Mouse (Mus musculus) thymus, adult 18-20 months (tissue): ENCODE measurements at regions not wholly inside any gene's neighbourhood (a gene's known extent, or its start where the extent isn't known, plus 50 kb on each side); places are given as distances from the start of the nearest gene placed in this dataset.

Experiments used
- DNase-seq, 2 experiments: peaks; one replicate each; pipeline ENCODE4 v3.0.0; 2022; ENCODE audit warnings: mixed read lengths in 2 of 2

DNA sequence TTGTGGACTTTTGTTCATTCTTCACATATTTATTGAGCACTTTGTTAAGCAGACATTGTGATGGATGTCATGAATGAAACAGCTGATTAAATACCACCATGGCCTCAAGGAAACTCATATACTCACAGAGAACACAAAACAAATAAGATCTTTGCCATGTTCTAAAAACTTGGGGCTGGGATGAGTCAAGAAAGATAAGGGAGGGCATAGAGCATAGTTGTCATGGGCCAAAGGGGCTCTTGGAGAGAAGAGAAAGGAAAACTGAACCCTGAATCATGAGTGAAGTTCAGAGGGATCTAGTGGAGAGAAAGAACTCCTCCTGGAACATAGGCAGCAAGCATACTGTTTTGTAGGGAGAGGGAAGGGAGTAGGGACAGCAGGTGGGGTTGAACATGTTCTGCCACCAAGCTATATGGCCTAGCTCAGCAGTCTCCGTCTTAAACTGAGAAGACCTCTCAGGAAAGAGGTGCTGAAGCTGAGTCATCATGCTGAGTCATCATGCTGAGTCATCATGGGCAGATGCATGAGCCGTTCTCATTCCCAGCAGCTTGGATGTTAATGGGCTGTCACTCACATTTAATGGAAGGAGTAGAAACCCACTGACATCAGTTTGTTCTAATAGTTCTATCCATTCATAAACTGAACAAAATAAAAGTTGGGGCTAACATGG lies 69.6 kb downstream of the Cetn3 start:
- no peak for DNase-seq

DNA sequence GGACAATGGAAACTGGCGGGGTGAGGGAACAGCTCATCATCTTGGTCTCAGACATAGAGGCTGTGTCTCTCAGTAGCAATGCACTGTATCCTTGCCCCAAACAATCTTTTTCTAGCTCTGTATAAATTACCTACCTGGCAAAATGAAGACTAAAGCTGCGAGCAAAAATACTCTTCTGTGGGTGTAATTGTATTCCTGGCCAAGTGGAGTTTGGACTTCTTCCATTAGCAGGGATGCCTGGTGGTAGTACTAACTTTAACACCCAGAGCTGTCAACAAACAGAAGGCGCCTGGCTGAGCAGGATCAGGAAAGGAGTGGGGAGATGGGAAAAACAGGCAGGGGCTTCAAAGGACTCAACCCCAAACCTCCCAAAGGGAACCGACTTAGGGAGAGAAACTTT lies 73.2 kb downstream of the Cetn3 start:
- DNase-seq = no peak

DNA sequence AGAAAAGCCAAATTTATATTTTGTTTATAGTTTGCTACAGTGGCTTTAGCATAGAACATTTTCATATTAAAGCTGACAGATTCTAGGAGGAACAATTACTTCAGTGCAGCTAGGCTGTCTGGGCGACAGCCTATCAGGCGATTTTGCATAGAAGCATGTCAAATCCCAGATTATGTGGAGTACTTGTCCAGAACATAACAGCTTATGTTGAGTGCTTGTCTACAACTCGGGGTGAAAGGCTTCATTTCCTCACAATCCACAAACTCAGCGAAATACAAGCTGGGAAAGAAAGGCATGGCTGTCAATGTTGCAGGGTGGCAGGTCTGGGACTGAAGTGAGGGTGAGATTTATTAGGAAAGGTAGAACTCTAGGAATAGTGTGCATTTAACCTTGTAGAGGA lies 77.8 kb downstream of the Cetn3 start:
- no peak for DNase-seq

DNA sequence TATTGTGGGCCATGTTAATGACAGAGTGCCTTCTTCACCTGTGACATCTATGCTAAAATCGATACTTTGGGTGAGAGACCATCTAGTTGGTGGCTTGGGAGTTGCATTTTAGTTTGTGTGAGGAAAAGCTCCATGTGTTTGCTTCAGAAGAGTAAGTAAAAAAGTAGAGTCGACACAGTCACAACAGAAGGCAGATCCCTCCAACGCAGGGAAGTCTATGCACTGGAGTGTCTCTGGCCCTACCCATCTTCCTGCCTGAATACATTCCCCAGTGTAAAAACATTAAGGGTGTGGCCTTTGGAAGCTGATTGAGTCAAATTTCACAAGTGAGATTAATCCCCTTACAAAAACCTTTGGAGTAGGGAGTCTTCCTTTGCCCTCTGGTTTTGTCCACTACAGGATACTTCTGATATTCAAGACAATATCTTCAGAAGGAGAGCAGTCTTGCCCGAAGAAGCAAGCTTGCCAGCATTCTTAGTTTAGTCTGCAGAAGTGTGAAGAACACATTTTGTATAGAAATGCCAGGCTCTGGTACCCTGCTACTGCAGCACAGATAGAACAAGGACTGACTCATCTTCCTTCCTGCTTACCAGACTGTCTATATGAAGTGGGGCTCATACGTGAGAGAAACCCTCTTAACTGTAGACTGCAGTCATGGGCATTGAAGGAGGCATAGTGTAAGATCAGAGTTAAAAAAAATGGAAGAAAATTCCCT lies 79.2 kb downstream of the Cetn3 start:
- no peak for DNase-seq

DNA sequence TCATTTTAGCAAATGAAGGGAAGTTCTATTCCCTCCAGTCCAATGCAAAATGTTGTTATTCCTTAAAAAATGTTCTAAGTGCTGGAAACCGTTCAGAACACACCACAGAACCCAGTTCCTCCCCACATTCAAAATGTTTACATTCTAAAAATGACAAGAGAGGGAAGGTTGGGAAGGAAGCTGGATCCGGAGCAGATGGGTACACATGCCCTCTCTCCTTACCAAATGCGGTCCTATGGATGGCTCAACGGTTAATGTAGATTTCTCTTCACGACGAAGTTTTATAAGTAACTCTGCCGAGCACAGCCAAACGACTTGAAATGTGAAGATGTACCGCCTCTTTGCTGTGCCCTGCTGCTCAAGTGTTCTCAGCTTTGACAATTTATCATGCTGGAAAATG lies 88.3 kb downstream of the Cetn3 start:
- no peak for DNase-seq

DNA sequence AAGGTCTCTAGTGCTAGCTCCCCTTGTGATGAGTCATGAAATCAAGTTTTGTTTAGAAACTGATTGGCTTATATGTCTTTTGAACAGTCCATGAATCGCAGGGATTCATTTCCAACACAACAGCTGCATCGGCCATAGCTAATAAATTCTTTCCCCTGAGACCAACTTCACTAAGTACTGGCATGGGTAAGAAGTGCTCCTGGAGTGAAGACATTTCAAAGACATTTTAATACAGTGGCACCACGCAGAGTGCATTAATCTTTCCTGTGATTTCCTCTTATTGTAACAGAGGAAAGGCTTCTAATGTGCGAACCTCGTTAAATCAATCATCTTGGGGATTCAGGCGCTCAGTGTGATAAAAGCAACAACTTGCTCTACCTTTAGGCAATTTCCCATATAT lies 103.0 kb downstream of the Cetn3 start:
- no peak for DNase-seq

DNA sequence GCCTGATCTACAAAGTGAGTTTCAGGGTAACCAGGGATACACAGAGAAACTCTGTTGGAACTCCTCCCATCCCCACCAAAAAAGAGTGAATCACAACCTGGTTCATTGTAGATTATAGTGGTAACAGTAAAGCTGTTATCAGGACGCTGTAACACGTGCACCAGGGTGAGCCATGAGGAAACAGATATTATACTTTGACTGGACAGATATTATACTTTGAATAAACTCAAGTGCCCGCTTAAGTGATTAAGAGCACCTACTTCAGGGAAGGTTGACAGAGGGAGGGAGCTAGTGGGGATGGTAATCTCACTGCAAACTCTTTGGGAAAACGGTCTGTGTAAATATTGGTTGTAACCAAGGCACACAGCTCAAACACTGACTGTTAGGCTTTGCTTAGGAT lies 147.4 kb downstream of the Cetn3 start:
- no peak for DNase-seq

DNA sequence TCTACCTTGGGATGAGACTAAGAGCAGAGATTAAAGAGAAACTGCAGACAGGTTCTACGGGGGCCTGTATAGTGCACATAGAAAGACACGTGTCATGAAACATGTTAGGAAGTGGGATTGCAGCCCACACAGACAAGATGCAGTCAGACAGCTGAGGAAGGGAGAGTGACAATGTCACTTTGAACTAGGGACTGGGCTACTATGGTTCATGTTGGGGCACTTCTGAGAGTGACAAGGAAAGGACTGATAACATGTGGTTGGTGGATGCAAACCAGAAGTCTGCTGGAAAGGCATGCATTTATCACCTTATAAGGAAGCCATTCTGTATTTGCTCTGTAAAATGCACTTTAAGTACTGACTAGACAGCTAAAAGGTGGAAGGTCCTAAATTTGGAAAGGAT lies 148.3 kb downstream of the Cetn3 start:
- no peak for DNase-seq

DNA sequence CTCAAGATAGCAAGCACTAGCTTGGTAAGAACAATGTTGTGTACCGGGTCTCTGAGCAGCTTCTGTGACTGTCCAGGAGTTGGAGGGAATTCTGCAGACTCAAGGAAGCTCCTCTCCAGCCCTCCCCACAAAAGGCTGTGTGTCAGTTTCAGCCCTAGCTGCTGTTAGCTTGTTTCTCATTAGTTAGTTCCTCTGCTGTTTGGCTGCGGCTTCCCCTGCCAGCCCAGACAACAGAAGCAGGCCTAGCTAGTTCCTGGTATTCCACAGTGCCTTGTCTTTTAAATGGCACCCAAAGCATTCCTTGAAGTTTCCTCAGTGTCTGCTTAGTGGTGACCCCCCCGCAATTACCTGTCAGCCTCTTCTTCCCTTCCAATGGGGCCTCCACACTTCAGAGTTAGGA lies 154.2 kb downstream of the Cetn3 start:
- no peak for DNase-seq

DNA sequence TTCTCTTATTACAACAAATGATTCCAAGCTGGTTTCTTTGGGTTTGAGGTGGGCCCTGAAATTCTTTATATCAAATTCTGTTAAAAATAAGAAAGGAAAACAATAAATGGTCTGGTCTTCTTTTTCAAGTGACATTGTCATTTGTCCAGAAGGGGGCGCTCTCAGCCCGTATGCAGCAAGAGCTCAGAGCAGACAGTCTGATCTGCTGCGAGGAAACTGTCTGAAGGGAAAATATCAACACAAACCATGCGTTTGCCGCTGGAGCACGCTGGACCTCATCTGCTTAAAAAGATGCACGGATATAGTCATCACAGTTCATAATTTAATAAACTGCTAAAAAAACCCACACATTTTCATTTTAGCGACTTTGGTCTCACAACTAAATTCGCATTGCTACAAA lies 161.2 kb downstream of the Cetn3 start:
- peak in 1 of 2 experiments; percentile 4 for DNase-seq

DNA sequence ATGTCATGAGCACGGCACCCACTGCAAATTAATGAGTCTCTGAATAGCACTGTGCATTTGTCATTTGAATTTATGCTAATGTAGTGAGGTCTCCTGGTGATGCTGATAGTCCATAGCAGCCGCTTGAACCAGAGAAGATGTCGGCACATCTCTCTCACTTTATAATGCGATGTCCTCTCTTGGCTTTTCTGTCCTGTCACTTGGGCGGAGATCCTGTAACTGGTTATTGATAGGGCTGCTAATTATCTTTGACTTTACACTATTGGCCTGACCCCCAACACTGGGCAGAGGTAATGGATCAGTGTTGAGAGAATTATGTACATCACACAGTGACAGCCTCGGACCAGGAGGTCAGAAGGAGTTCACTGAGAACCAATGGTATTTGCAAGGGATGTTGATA lies 161.6 kb downstream of the Cetn3 start:
- no peak for DNase-seq

DNA sequence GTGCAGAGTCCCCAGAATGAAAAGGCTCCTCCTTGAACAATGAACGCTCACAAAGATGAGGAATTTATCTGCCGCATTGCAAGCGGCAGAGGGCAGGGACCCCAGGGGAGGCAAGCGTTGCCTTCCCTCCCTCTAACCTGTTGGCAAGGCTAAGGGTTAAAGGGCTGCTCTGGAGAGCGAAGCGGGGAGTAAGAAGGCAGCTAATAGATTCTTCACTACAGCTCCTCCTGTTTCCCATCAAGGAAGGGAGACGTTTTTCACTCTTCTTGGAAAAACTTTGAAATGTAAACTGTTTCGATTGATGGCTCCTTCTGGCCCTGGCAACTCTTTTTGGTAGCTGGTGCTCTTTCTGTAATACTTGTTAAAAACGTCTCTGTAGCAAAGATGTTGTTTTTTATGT lies 162.9 kb downstream of the Cetn3 start:
- no peak for DNase-seq

DNA sequence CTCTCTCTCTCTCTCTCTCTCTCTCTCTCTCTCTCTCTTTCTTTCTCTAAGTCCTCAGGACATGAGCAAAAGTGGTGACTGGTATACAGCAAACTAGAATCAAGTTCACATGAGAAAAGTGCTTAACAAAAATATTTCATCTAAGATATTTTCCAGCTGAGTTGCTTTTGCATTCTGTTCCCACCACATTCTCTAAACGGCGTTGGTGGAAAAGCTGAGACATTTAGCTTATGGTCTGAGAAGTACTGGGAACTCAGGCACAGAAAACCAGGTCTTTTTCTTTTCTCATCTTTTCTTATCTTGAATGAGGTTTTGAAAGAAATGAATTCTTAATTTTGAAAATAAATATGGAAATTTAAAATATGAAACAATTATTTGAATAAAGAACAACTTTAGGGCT lies 182.6 kb downstream of the Cetn3 start:
- DNase-seq = no peak

DNA sequence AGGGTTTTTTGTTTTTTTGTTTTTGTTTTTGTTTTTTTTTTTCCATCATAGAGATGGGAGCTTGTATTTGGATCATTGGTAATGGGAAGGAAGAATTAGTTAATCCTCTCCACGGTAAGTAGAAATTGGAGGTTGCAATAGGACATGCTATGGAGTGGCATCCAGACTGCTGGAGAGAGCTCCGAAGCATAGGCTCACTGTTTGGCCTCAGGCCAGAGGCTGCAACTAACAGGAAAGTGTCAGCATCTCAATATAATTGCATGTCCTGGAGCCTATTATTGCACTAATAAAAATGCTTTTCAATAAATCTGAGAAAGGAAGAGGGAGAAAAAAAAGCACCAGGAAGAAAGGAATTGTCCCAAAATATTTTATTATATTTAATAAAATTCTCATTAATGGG lies 193.0 kb downstream of the Cetn3 start:
- no peak for DNase-seq

DNA sequence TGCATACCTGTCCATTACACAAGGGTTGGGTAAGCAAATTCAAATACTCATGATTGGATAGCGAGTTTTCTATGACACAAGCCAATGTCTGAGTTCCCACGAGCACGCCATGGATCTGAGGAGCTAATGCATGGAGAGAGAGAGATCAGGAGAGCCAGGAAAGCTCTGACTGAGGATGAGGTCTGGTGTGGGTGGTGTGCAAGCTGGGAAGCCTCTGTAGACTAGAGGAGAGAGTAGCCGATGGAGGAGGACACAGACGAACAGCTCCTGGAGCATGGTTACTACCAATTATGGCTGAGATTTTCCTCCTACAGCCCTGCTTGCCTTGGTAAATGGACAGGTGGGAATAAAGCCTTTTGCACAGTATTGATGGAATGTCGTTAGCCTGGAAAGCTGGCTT lies 195.1 kb downstream of the Cetn3 start:
- DNase-seq = no peak

DNA sequence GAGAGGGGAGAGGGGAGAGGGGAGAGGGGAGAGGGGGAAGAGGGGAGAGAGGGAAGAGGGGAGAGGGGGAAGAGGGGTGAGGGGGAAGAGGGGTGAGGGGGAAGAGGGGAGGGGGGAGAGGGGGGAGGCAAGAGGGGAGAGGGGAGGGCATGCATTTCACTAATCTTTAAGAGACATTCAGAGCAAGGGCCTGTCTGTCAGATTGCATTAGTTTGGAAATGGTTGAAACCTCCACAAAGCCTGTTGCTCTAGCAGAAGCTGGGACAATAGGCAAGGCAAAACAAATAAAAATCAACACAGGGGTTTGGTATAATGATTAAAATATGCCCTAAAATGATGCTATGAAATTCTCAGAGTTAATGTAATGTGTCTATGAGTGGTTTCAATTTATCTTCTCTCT lies 196.4 kb downstream of the Cetn3 start:
- no peak for DNase-seq

DNA sequence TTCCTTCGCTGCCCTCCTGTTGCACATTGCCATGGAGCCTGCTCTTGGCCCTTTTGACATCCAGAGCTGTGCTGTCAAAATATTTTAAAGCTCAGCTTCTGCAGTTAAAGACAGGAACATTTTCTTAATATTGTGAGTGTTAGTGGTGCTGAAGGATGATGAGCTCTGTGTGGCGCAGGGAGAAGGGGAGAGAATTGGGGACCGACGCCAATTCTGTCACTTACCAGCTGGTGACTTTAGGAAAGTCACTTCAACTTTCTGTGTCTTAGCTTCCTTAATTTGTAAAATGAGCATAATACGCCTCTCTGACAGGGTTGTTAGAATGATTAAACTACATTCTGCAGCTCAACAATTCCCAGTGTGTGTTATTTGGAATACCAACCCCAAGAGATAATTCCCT lies 197.2 kb downstream of the Cetn3 start:
- no peak for DNase-seq

DNA sequence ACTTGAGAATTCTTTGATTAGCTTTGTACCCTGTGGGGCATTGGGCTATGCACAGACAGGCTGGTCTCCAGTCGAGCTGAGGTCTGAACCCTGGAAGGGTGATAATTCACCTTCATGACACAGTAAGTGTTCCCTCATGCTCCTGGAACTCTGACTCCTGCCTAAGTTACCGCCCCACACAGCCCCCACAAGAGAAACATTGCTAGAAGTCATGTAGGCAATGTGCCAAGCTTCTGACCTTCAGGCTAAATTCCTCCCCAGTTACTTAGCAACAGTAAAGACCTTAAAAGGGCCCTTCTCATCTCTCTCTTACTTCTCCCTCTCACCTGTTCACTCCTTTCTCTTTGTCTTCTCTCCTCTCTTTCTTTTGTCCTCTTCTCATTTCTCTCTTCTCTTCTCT lies 199.6 kb downstream of the Cetn3 start:
- no peak for DNase-seq

DNA sequence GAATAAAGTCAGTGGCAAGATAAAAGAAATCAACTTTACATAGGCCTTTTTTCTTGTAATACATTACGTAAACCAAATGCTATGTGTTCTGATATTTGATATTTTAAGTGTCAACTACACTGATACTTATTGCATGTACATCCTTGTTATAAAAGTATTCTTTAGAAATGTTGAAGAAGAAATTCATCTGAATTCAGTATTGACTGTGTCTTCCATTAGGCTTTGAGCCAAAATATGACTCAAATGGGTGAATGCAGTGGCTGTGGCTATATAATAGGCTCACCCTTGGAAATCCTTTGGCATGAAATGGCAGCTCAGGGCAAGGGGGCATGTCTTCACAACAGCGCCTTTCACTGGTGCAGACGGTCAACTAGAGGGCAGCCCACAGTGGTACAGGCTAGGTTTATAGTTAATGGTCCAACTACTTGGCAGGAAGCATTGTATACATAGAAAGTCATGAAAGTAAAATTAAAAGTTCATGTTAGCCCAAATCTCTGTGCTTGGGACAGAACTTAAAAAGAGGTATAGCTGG lies 217.9 kb downstream of the Cetn3 start:
- DNase-seq = no peak

DNA sequence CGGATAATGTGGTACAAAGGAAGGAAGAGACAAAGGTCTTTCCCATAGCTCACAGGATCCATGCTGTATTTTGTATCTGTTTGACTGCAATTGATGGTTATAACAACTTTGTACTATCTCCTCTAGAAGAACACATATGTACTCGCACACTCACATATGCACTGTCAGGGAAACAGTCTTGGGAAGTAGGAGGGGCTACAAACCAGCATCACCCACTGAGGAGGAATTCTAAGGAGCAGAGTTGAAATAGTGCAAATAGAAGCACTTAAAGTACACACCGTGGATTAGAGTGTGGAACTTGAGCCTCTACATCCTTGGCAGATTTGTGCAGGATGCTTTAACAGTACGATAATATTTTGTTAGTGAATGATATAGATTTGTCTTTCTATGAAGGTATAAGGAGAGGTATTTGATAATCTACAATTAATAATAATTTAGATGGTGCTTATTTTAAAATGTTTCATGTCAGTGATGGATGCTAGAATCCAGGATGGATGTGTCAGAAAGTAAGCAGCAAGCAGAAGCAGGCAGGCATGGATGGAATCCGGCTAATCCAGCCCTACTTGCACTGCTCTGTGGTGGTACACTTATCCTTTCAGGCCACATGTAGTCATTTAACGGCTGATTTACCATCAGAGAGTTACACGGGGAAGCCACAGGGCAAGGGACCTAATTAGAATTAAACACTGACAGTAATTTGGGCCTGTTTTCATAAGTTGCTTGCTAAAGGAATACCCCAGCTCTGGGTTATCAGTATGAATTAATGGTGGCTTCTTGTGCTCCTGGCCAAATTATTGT lies 223.3 kb downstream of the Cetn3 start:
- no peak for DNase-seq

DNA sequence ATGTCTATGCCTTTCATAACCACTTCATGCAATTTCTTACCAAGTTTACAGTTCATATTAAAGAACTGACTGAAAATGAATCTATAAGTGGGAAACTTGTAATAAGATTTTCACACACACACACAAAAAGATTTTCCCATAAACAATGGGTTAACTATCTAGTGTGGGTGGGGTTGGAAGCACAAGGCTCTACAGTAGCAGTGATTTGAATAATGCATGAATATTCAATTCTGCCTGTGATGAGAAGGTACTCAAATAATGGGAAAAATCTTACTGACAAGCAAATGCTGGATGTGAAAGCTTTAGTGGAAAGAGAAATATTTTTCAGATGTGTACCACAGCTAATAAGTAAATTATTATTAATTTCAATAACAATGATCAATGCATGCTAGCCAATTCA lies 224.3 kb downstream of the Cetn3 start:
- DNase-seq = no peak

DNA sequence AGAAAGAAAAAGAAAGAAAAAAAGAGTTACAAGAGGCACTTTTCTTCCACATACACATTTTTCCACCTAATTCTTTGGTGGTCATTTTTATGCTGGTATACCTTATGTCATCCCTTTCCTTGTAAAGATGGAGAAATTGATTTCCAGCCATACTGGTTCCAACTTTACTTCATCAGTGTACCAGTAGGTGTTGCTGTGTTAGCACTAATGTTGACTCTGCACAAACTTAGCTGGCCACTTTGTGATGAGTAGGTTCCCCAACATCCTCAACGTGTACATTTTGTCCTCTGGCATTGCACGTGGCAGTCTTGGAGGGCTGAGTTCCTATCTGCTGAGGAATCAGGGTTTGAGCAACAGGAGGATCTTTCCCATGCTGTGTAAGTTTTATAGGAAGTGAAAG lies 256.7 kb downstream of the Cetn3 start:
- no peak for DNase-seq

DNA sequence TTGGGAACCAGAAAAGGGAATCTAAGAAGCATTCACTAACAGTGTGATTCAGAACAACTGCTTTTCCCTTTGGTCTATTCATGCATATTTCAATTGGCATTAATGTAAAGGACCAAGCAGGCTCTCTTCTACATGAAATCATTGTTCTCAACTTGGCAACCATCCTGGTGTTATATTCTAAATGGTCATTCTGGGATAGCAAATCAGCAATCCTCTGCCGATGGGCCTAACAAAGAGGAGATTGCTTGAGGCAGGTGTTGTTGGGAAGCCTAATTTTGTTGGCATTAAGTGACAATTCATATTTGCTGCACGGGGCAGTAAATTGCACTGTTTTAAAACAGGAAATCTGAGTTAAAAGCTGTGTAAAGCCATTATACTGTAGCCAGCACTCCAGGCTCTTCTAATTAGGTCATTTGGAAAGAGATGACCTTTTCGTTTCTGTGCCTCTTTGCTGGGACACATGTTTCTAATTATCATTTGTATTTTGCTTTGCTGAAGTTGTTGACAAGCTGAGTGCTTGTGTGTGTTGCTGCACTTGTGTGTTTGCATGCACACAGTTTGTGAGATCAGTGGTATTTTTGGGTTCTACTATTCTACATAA lies 275.4 kb downstream of the Cetn3 start:
- no peak for DNase-seq

DNA sequence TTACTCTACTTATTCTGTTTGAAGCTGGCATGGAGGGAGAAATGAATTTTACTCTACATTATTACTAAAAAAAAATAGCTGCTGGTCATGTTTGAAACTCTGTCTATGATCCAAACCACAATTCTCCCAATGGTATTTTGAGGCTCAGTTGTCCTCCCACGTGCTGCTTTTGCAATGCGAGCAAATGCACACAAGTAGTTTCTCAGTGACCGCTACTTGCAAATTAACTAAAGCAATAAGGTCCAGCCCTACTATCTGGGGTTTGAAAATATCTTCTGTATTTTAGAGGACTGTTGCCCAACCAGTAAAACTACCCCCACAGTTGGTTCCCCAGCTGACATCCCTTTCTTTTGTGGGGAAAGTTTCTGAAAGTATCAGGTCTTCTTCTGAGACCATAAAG lies 276.0 kb downstream of the Cetn3 start:
- no peak for DNase-seq
